Mouse (Mus musculus): ENCODE measurements around the gene Skp2. TPM values are rescaled to one million over a fixed set of nuclear protein-coding genes. Genes with fewer than 3 reads are reported as not detected.

Skp2 gene
- polyA plus RNA-seq (2015; fragmentation: Illumina TruSeq; extraction: RNeasy Lipid Tissue Mini Kit (QIAGEN cat#74804); ENCODE audit: insufficient read depth, low read depth, low replicate concordance), result 0.37 TPM

GRCm38 (mm10) chr15:9155325-9155724 is at the start of gene Skp2:
TSS of gene Skp2 (minus strand) at chr15:9155425.

GRCm38 (mm10) chr15:9140252-9140680 is 15.0 kb downstream of the Skp2 start, which contains the start of gene Lmbrd2:
TSS of gene Lmbrd2 (plus strand) at chr15:9140550.

GRCm38 (mm10) chr15:9070912-9071555 is 84.2 kb downstream of the Skp2 start, which contains the start of gene Nadk2:
TSS of gene Nadk2 (plus strand) at chr15:9071260.

Other genes starting within 250 kb of the Skp2 start
- 3.0 TPM for gene Ranbp3l, start 187.5 kb downstream of the Skp2 start, polyA plus RNA-seq (2015; fragmentation: Illumina TruSeq; extraction: RNeasy Lipid Tissue Mini Kit (QIAGEN cat#74804); ENCODE audit: insufficient read depth, low read depth, low replicate concordance)
- gene Nadk2, start 84.2 kb downstream of the Skp2 start, polyA plus RNA-seq (2015; fragmentation: Illumina TruSeq; extraction: RNeasy Lipid Tissue Mini Kit (QIAGEN cat#74804); ENCODE audit: insufficient read depth, low read depth, low replicate concordance), result 2.7 TPM
- gene Lmbrd2, start 14.9 kb downstream of the Skp2 start, polyA plus RNA-seq (2015; fragmentation: Illumina TruSeq; extraction: RNeasy Lipid Tissue Mini Kit (QIAGEN cat#74804); ENCODE audit: insufficient read depth, low read depth, low replicate concordance), result 2.3 TPM
- not detected for gene Ugt3a1, start 121.5 kb upstream of the Skp2 start, polyA plus RNA-seq (2015; fragmentation: Illumina TruSeq; extraction: RNeasy Lipid Tissue Mini Kit (QIAGEN cat#74804); ENCODE audit: insufficient read depth, low read depth, low replicate concordance)
- not detected for gene Ugt3a2, start 180.1 kb upstream of the Skp2 start, polyA plus RNA-seq (2015; fragmentation: Illumina TruSeq; extraction: RNeasy Lipid Tissue Mini Kit (QIAGEN cat#74804); ENCODE audit: insufficient read depth, low read depth, low replicate concordance)